Mouse (Mus musculus) erythroblast, embryonic 14.5 days (primary cell): Measurements from ENCODE around the gene Spata2.

ENCODE experiments used
- GATA1 ChIP-seq: IDR thresholded peaks from 2 replicates; pipeline ENCODE4 v1.6.1; 2012; ENCODE audit warnings: low read length, inconsistent platforms, mixed read lengths
- TAL1 ChIP-seq: IDR thresholded peaks from 3 replicates; pipeline ENCODE4 v1.6.1; 2012; ENCODE audit warnings: low read length, inconsistent platforms, mixed read lengths

DNA sequence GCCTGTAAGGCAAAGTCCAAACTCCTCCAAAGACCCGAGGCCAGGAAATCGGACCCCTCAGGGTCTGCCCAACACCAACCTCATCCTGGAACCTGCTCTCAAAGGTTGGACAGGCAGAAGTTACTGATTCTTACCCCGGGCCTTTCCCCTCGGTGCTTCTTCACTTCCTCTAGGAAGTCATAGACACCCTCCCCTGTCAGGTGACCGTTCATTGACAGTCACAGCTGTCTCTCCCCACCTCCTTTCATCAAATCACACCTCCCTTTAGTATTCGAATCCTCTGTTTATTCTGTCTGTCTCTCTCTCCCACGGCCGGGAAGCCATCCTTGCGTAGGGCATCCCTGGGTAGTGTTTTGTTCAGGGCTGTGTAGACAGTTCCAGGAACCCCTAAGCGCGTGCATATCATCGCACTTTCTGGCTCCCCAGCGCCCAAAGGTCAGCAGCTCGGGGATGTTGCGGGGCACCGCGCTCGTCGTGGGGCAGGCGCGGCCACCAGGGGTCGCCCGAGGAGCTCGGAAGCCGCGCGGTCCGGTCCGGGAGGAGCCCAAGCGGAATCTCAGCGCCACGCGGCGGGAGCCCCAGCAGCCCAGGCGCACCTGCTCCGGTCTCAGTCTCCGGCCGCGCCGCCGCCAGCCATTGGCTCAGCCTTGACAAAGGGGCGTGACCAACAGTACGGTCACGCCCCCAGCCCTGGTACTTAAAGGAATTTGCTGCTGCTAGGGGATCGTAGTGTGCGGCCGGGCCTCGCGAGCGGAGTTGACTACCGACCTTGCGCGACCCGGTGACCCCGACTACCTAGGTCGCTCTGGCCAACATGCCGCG is 45.0 kb upstream of the Spata2 start, which contains the start of gene Snai1:
- TF ChIP-seq GATA1 (no peak), TAL1 (no peak)
